Mouse (Mus musculus) neural tube, embryonic 13.5 days (tissue): ENCODE results near the gene Itfg2. TPM values are rescaled to one million over a fixed set of nuclear protein-coding genes. Genes with fewer than 3 reads are reported as not detected.
A peak's percentile ranks its signal among the peaks of the same experiment; 100 is the strongest.

Experiments used
- ATAC-seq: fragments of 200-750 bp; cut with Nextera tagmentation; 2 replicates; pipeline ENCODE4 v1.8.0; 2017; ENCODE audit warnings: low read depth, mild to moderate bottlenecking, moderate TSS enrichment, moderate library complexity
- H3K27ac ChIP-seq: fragments of 300-500 bp; sonication (generic); replicated peaks from 2 replicates; pipeline ENCODE4 v1.5.1; 2015; ENCODE audit warnings: moderate library complexity, mild to moderate bottlenecking, inconsistent platforms
- H3K27me3 ChIP-seq: fragments of 300-500 bp; sonication (generic); 2 replicates; pipeline ENCODE4 v1.6.1; 2015; ENCODE audit warnings: mild to moderate bottlenecking, inconsistent platforms
- H3K36me3 ChIP-seq: fragments of 300-500 bp; sonication (generic); 2 replicates; pipeline ENCODE4 v1.6.1; 2015; ENCODE audit warnings: mild to moderate bottlenecking, inconsistent platforms
- H3K4me1 ChIP-seq: fragments of 300-500 bp; sonication (generic); replicated peaks from 2 replicates; pipeline ENCODE4 v1.6.1; 2015; ENCODE audit warnings: inconsistent platforms
- H3K4me2 ChIP-seq: fragments of 300-500 bp; sonication (generic); 2 replicates; pipeline ENCODE4 v1.6.1; 2015; ENCODE audit warnings: inconsistent platforms, mild to moderate bottlenecking, moderate library complexity
- H3K4me3 ChIP-seq: fragments of 300-500 bp; sonication (generic); 2 replicates; pipeline ENCODE4 v1.5.1; 2015; ENCODE audit warnings: mild to moderate bottlenecking, inconsistent platforms
- H3K9ac ChIP-seq: fragments of 300-500 bp; sonication (generic); 2 replicates; pipeline ENCODE4 v1.6.1; 2015; ENCODE audit warnings: moderate library complexity, mild to moderate bottlenecking, inconsistent platforms
- H3K9me3 ChIP-seq: fragments of 300-500 bp; sonication (generic); 2 replicates; pipeline ENCODE4 v1.6.1; 2016; ENCODE audit warnings: inconsistent platforms
- WGBS: fragments of 180-500 bp; shearing (Covaris S2); methylation state at CpG from one replicate; pipeline ENCODE4 v1.1.7; 2015; 5-methylcytosine and 5-hydroxymethylcytosine counted together
- polyA plus RNA-seq: library from polyadenylated mRNA; unstranded; fragments of >200 nt; fragmentation: Nextera tagmentation; extraction: Ambion mirVana; gene quantifications from 2 replicates; pipeline ENCODE4 v1.2.1, GENCODE M21; 2015

Itfg2 gene
- polyA plus RNA-seq, 1 experiment from 2014 or later = 41.4 TPM

- ATAC-seq = no peak
- H3K9ac ChIP-seq = no peak overlapping the region
- H3K4me2 ChIP-seq = no peak overlapping the region
- no peaks in the 10 kb centered on the region for H3K36me3 ChIP-seq
- no peaks in the 10 kb centered on the region for H3K27me3 ChIP-seq
- peaks cover 7% of the 10 kb centered on the region for H3K4me1 ChIP-seq
- 92% methylated on average over 5 of the region's 5 CpGs for WGBS
- H3K4me3 ChIP-seq = no peak overlapping the region
- H3K27ac ChIP-seq = no peak overlapping the region
- no peaks in the 10 kb centered on the region for H3K9me3 ChIP-seq
Observed at GRCm38 (mm10) chr6:128447063-128447462, 22.3 kb upstream of the Itfg2 start.

DNA sequence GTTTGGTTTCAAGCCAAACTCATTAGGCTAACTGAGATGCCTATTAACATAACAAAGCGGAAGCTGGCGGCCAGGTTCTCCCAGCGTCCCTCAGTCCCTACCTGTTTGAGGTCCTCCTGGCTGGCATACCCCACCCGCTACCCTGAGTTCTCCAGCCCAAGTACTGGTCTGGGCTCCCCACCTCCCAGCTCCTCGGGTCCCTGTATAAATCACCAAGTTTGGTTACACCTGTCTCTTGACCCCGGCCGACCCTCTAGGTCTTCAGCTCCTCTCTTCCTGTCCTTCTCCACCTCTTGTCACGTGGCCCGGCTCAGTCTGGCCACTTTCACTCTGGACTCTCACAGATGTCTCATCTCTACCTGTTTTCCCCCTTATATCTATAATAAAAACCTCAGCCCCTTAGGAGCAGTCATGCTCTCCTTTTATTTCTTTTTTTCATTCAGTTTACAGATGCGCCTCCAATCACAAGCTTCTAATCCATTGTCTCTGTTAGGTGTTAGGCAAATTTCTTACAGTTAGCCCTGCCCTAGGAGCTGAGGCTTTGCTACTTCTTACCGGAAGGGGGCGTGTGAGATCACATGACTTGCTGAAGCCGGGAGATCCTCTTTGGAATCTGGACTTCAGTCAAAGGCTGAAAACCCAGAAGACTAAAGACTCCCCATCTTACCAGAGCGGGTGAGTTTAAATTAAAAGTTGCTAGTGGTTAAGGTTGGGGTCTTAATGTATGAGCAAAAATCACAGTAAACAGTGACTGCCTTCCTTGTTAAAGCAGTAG lies 21.2 kb upstream of the Itfg2 start:
- no peaks in the 10 kb centered on the region for H3K27me3 ChIP-seq
- H3K4me1 ChIP-seq = peaks cover 7% of the 10 kb centered on the region
- H3K9me3 ChIP-seq = no peaks in the 10 kb centered on the region
- peak overlapping the region; percentile 40 for H3K4me2 ChIP-seq
- H3K36me3 ChIP-seq = no peaks in the 10 kb centered on the region
- ATAC-seq = peak; percentile 74
- H3K9ac ChIP-seq = no peak overlapping the region
- no peak overlapping the region for H3K27ac ChIP-seq
- WGBS = 13% methylated on average over 14 of the region's 14 CpGs
- peak overlapping the region; percentile 10; the same call in 1 of the 2 replicates for H3K4me3 ChIP-seq

- no peak overlapping the region for H3K4me3 ChIP-seq
- peaks cover 13% of the 10 kb centered on the region for H3K36me3 ChIP-seq
- H3K4me1 ChIP-seq = peaks cover 30% of the 10 kb centered on the region
- H3K9me3 ChIP-seq = no peaks in the 10 kb centered on the region
- H3K4me2 ChIP-seq = no peak overlapping the region
- 93% methylated on average over 2 of the region's 2 CpGs for WGBS
- no peaks in the 10 kb centered on the region; the same call in 1 of the 2 replicates for H3K27me3 ChIP-seq
- no peak overlapping the region for H3K9ac ChIP-seq
- ATAC-seq = no peak
- H3K27ac ChIP-seq = no peak overlapping the region
Observed at GRCm38 (mm10) chr6:128440238-128440637, 15.5 kb upstream of the Itfg2 start.

DNA sequence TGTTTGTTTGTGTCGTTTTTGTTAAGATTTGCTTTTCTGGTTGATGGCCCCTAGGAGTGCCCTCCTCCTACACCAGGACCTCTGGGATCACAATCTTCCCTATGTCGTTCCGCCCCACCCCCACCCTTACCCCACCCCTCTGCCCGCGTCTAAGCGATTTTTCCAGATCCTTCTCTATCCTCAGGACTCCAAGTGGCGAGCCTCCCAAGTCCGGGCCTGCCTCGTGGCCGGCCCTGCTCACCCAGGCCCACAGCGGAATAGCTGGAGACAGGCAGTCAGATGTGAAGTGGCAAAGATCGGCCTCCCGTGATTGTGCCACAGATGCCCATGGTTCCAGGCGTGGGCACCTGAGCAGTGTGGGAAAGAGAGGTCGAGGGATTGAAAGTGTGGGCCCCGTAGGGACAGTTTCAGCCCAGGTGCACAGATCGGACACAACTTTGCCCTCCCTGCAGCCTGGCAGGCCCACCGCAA lies 14.2 kb upstream of the Itfg2 start:
- peak; percentile 52 for ATAC-seq
- H3K9ac ChIP-seq = peak overlapping the region; percentile 68
- H3K9me3 ChIP-seq = no peaks in the 10 kb centered on the region

GRCm38 (mm10) chr6:128438317-128438870 lies 13.7 kb upstream of the Itfg2 start, which contains the start of gene Fkbp4:
Gene Fkbp4, minus strand, starts transcription at chr6:128438677.
- WGBS = under 1% methylated on average over 62 of the region's 67 CpGs
- peak; percentile 94 for ATAC-seq

More for the DNA sequence above, 14.2 kb upstream of the Itfg2 start:
- Histone ChIP-seq H3K27me3 (no peaks in the 10 kb centered on the region; the same call in 1 of the 2 replicates), H3K27ac (peak overlapping the region; percentile 54), H3K4me1 (peaks cover 30% of the 10 kb centered on the region), H3K4me2 (peak overlapping the region; percentile 68), H3K36me3 (peaks cover 27% of the 10 kb centered on the region), H3K4me3 (peak overlapping the region; percentile 99)
- WGBS = 27% methylated on average over 18 of the region's 18 CpGs

GRCm38 (mm10) chr6:128437731-128438316 lies 13.1 kb upstream of the Itfg2 start:
- ATAC-seq = peak; percentile 79
- H3K27me3 ChIP-seq = no peaks in the 10 kb centered on the region; the same call in 1 of the 2 replicates
- peak overlapping the region; percentile 68 for H3K4me2 ChIP-seq
- peak overlapping the region; percentile 94 for H3K27ac ChIP-seq
- peaks cover 37% of the 10 kb centered on the region for H3K36me3 ChIP-seq
- peak overlapping the region; percentile 99 for H3K4me3 ChIP-seq
- peaks cover 31% of the 10 kb centered on the region for H3K4me1 ChIP-seq
- H3K9me3 ChIP-seq = no peaks in the 10 kb centered on the region
- WGBS = under 1% methylated on average over 52 of the region's 52 CpGs
- H3K9ac ChIP-seq = peak overlapping the region; percentile 98

More at GRCm38 (mm10) chr6:128438317-128438870, 13.7 kb upstream of the Itfg2 start, which contains the start of gene Fkbp4:
- peak within 1 kb of the TSS; percentile 94 for H3K27ac ChIP-seq
- H3K4me2 ChIP-seq = peak within 1 kb of the TSS; percentile 68
- H3K27me3 ChIP-seq = no peaks in the 10 kb centered on the region; the same call in 1 of the 2 replicates
- H3K9ac ChIP-seq = peak within 1 kb of the TSS; percentile 98
- no peaks in the 10 kb centered on the region for H3K9me3 ChIP-seq
- peaks cover 30% of the 10 kb centered on the region for H3K4me1 ChIP-seq
- H3K36me3 ChIP-seq = peaks cover 32% of the 10 kb centered on the region
- peak within 1 kb of the TSS; percentile 99 for H3K4me3 ChIP-seq

DNA sequence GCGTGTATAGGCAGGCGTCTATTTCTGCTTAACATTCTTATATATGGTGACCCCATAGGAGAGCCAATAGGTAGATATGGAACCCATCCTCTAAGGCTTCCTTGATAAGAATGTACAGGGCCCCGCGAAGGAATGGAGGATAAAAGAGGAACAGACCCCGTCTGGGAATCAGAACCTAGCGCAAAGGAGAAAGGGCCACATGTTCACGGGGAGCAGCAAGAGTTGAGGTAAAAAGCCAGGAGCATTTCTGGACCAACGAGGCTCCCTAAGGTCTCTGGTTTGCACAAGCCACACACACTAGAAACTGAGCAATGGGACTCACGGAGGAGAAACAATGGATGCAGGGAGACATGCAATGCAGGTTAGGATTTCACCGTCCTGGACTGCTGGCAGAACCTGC lies 12.6 kb upstream of the Itfg2 start:
- 7% methylated on average over 10 of the region's 10 CpGs for WGBS
- Histone ChIP-seq H3K36me3 (peaks cover 43% of the 10 kb centered on the region), H3K27ac (peak overlapping the region; percentile 94), H3K27me3 (no peaks in the 10 kb centered on the region; the same call in 1 of the 2 replicates), H3K9ac (peak overlapping the region; percentile 98), H3K4me1 (peaks cover 37% of the 10 kb centered on the region), H3K9me3 (no peaks in the 10 kb centered on the region), H3K4me2 (peak overlapping the region; percentile 68), H3K4me3 (peak overlapping the region; percentile 99)
- no peak for ATAC-seq

DNA sequence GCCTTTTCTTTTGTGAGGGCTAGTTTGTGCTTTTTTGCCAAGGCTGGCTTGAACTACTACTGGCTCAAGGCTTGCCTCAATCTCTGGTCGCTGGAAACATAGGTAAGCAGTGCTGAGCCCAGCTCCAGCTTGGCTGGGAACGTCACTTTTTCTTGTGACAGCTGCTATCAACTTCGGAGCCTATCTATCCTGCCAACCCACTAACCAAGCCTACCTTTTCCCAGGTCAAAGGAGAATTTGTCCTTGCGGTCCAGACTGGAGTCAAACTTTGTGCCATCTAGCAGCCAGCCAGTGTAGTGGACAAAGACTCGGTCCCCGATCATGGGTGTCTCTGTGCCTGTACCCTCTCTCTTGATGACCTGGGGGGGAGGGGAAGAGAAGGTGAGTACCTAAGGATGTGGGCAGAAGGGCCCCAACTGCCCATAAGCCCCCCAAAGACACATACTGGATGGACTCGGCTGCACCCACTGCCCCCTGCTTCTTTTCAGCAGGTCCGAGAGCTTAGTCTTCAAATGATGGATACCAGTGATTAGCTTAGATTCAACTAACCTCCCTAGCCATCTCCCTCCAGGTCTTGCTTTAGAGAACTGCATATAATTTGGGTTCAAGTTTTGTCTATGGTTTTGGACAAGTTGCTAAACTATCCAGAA lies 11.8 kb upstream of the Itfg2 start:
- Histone ChIP-seq H3K4me2 (peak overlapping the region; percentile 68), H3K4me1 (peaks cover 40% of the 10 kb centered on the region), H3K9me3 (no peaks in the 10 kb centered on the region), H3K9ac (peak overlapping the region; percentile 98), H3K36me3 (peaks cover 51% of the 10 kb centered on the region), H3K27ac (no peak overlapping the region), H3K4me3 (peak overlapping the region; percentile 99), H3K27me3 (no peaks in the 10 kb centered on the region; the same call in 1 of the 2 replicates)
- ATAC-seq = no peak
- 91% methylated on average over 8 of the region's 8 CpGs for WGBS

- H3K9ac ChIP-seq = no peak overlapping the region
- H3K27ac ChIP-seq = no peak overlapping the region; the same call in 1 of the 2 replicates
- no peak for ATAC-seq
- H3K4me2 ChIP-seq = no peak overlapping the region
- 91% methylated on average over 5 of the region's 5 CpGs for WGBS
- no peaks in the 10 kb centered on the region for H3K9me3 ChIP-seq
- H3K36me3 ChIP-seq = peaks cover 61% of the 10 kb centered on the region
- H3K4me3 ChIP-seq = peak overlapping the region; percentile 2; the same call in 1 of the 2 replicates
- peaks cover 40% of the 10 kb centered on the region for H3K4me1 ChIP-seq
- no peaks in the 10 kb centered on the region; the same call in 1 of the 2 replicates for H3K27me3 ChIP-seq
Observed at GRCm38 (mm10) chr6:128435474-128435873, 10.7 kb upstream of the Itfg2 start.

DNA sequence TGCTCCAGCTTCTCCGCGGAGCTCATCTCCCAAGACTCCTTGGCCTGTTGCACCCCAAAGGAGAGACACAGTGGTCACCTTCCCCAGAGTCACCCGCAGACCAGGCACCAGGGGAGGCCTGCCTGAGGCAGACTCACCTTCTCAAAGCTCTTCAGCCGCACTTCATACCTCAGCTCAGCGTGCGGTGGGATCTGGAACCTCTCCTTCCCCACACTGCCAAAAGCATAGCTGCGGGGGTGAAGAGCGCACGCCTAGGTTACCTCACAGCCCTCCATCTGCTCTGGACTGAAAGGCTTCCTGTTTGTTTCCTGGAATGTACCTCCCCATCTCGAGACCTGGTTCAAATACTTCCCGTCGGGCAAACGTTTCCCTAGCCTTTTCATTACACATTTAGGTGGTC lies 8.8 kb upstream of the Itfg2 start:
- Histone ChIP-seq H3K4me2 (no peak overlapping the region), H3K9ac (no peak overlapping the region), H3K4me1 (peaks cover 30% of the 10 kb centered on the region), H3K27me3 (no peaks in the 10 kb centered on the region), H3K9me3 (no peaks in the 10 kb centered on the region), H3K36me3 (peaks cover 80% of the 10 kb centered on the region), H3K27ac (no peak overlapping the region), H3K4me3 (no peak overlapping the region)
- WGBS = 96% methylated on average over 13 of the region's 13 CpGs
- ATAC-seq = no peak

DNA sequence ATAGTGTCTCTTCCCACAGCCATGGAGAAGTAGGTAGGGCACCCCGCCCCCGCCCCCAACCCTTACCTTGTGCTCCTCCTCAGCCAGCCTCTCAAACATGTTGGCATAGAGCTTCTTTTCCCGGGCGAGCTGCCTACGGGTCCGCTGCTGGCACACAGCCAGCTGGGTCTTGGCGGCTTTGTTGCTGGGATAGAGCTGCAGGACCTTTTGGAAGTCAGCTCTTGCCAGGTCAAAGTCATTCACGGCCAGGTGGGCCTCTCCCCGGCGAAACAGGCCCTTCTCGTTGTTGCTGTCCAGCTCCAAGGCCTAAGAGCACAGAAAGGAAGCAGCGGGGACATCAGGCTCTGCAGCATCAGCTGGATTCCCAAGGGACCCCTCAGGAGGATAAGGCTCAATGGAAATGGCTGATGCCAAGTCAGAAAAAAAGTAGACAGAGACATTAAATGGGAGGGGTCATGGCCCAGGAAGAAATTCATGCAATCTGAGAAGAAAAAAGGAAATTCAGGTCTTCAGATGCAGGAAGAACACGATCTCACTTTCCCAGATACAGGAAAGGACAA lies 7.7 kb upstream of the Itfg2 start:
- no peaks in the 10 kb centered on the region for H3K9me3 ChIP-seq
- peaks cover 30% of the 10 kb centered on the region for H3K4me1 ChIP-seq
- ATAC-seq = no peak
- H3K4me3 ChIP-seq = no peak overlapping the region
- H3K27ac ChIP-seq = no peak overlapping the region
- WGBS = 79% methylated on average over 13 of the region's 13 CpGs
- no peak overlapping the region for H3K4me2 ChIP-seq
- no peaks in the 10 kb centered on the region for H3K27me3 ChIP-seq
- H3K9ac ChIP-seq = no peak overlapping the region
- peaks cover 88% of the 10 kb centered on the region for H3K36me3 ChIP-seq
